Mouse (Mus musculus): Measurements from ENCODE around the gene Dhcr24. TPM values are rescaled to one million over a fixed set of nuclear protein-coding genes. Genes with fewer than 3 reads are reported as not detected.

Dhcr24 gene
- 2.4 TPM for polyA plus RNA-seq (2017; shearing (Covaris generic))

GRCm38 (mm10) chr4:106560846-106561781 lies at the start of gene Dhcr24:
TSS of gene Dhcr24 (plus strand) at chr4:106561038.

GRCm38 (mm10) chr4:106617056-106617455 lies 56.2 kb downstream of the Dhcr24 start, which contains the start of gene Lexm:
TSS of gene Lexm (minus strand) at chr4:106617241.

GRCm38 (mm10) chr4:106622030-106622493 lies 61.2 kb downstream of the Dhcr24 start, which contains the start of gene Ttc22:
TSS of gene Ttc22 (plus strand) at chr4:106622432.

Other genes starting within 250 kb of the Dhcr24 start
- gene Usp24, start 244.8 kb upstream of the Dhcr24 start, polyA plus RNA-seq (2017; shearing (Covaris generic)) = 20.2 TPM
- gene Pcsk9, start 96.7 kb upstream of the Dhcr24 start, polyA plus RNA-seq (2017; shearing (Covaris generic)) = not detected
- gene Bsnd, start 68.8 kb upstream of the Dhcr24 start, polyA plus RNA-seq (2017; shearing (Covaris generic)) = not detected
- gene Lexm, start 56.2 kb downstream of the Dhcr24 start, polyA plus RNA-seq (2017; shearing (Covaris generic)) = not detected
- gene Ttc22, start 61.4 kb downstream of the Dhcr24 start, polyA plus RNA-seq (2017; shearing (Covaris generic)) = not detected
- 4.5 TPM for gene Pars2, start 90.0 kb downstream of the Dhcr24 start, polyA plus RNA-seq (2017; shearing (Covaris generic))
- gene Ttc4, start 117.9 kb downstream of the Dhcr24 start, polyA plus RNA-seq (2017; shearing (Covaris generic)) = 36.9 TPM
- not detected for gene Mroh7, start 169.9 kb downstream of the Dhcr24 start, polyA plus RNA-seq (2017; shearing (Covaris generic))
- not detected for gene Fam151a, start 172.9 kb downstream of the Dhcr24 start, polyA plus RNA-seq (2017; shearing (Covaris generic))
- 8.8 TPM for gene Acot11, start 244.0 kb downstream of the Dhcr24 start, polyA plus RNA-seq (2017; shearing (Covaris generic))